Mouse (Mus musculus) erythroblast, embryonic 14.5 days (primary cell): ENCODE data around the gene Grhl1.

ENCODE experiments used
- GATA1 ChIP-seq: IDR thresholded peaks from 2 replicates; pipeline ENCODE4 v1.6.1; 2012; ENCODE audit warnings: low read length, inconsistent platforms, mixed read lengths
- TAL1 ChIP-seq: IDR thresholded peaks from 3 replicates; pipeline ENCODE4 v1.6.1; 2012; ENCODE audit warnings: low read length, inconsistent platforms, mixed read lengths

DNA sequence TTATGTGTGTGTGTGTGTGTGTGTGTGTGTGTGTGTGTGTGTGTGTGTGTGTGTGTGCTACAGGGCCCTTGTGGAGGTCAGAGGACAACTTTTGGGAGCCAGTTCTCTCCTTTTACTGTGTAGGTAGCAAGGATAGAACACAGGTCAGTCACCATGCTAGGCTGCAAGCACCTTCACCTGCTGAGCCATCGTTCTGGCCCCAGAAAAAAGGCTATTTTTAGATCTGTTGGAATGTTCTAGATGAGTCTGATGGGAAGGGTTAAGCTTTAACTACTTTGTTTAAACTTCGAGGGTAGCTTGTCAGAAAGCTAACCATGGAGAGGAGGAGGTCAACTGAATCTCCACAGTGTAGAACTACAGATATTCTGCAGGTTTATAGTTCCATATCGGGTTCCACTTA is 43.1 kb downstream of the Grhl1 start:
- TF ChIP-seq TAL1 (no peak), GATA1 (no peak)
